Mouse (Mus musculus) bone marrow macrophage, adult 2 months (primary cell): ENCODE results near the gene Cyp11a1.

Experiments
- CTCF ChIP-seq: IDR thresholded peaks from 2 replicates; pipeline ENCODE4 v1.5.1; 2012; ENCODE audit warnings: low read depth, mild to moderate bottlenecking, low read length, moderate library complexity
- POLR2A ChIP-seq: IDR thresholded peaks from 2 replicates; pipeline ENCODE4 v1.6.1; 2012; ENCODE audit warnings: mild to moderate bottlenecking, low read depth, low read length, borderline replicate concordance

GRCm38 (mm10) chr9:58048621-58049020 lies 42.4 kb downstream of the Cyp11a1 start:
- no peak for TF ChIP-seq CTCF
- no peak for TF ChIP-seq POLR2A
